Mouse (Mus musculus): ENCODE measurements at regions not wholly inside any gene's neighbourhood (a gene's known extent, or its start where the extent isn't known, plus 50 kb on each side); places are given as distances from the start of the nearest gene placed in this dataset.

DNA sequence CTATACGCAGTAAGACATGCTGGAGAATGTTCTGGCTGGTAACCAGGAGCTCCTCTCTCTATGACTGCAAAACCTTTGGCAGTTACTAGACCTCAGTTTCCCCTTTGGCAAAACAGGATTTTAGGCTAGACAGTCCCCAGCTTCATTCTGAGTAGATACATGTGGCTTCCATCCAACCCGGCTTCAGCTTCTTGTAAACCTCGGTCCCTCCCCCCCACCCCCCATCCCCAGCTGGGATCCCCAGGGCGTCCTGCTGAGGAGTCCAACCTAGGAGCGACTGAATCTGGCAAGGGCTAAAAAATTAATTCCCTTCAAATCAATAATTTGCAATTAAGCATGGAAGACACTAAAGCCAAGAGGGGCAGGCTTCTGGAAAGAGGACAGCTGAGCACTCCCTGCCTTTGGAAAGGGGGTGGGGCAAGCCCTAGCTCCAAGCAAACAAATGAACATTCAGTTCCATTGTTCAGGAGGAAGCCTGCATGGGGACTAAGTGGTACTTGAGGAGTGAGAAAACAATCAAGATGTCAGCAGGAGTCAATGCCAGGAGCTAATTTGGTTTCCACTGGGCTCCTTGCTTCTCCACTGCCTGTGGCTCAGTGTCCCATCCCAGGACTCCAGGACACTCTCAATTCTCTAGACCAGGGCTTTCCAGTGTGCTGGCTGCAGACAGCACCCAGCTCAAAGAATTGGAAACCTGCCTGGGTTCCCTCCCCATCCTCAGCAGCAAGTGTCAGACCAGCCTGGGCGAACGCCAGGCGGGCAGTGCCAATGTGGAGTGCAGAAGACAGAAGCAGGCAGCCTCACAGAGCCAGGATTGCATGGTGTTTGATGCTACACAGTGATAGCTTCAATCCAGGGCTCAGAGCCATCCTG is 1528.0 kb upstream of the Gulo start:
- TF ChIP-seq POLR2A (IDR thresholded peaks at IDR 0.05; ENCODE audit: insufficient read depth, low read depth, low read length) (no peak), CTCF (IDR thresholded peaks at IDR 0.05; ENCODE audit: insufficient read depth, low read depth, low read length) (no peak)
- no peak overlapping the region for H3K27ac ChIP-seq (ENCODE audit: insufficient read depth, low read depth, low read length)
- WGBS = 29% methylated on average over 8 of the region's 8 CpGs
- peaks cover 12% of the 10 kb centered on the region for H3K4me1 ChIP-seq (ENCODE audit: control insufficient read depth, insufficient read depth, low read length)
- H3K4me3 ChIP-seq (ENCODE audit: insufficient read depth, low read depth, low read length) = no peak overlapping the region

DNA sequence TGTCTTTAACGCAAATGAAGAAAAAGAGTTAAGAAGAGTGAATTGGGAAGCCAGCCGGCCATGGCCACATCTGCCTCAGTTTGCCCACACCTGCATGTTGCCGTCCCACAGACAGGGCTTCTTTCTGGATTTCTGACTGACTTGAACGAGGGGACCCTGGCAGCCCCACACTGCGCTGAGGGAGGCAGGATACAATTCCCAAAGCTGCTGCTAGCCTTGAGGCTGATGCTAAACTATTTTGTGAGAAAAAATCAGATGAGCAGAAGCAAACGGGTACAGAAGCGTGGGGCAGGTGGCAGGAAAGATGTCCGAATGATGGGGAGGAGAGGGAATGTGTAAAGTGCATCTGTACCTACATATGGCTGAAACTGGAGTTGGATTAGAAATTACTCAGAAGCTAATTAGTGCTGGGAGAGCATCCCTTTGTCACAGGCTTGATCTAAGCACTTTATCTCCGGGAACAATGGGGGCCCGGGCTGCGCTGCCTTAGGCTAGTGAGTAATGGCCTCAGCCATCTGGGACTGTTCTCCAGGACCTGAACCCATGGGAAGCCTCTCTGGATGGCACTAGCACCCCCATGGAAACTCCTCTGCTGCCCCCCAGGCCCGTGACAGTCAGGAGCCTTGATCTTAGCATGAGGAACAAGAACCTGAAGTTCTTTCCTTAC is 1497.9 kb upstream of the Gulo start:
- no peak overlapping the region for H3K4me3 ChIP-seq (ENCODE audit: insufficient read depth, low read depth, low read length)
- no peaks in the 10 kb centered on the region for H3K4me1 ChIP-seq (ENCODE audit: control insufficient read depth, insufficient read depth, low read length)
- H3K27ac ChIP-seq (ENCODE audit: insufficient read depth, low read depth, low read length) = no peak overlapping the region
- no peak for TF ChIP-seq POLR2A (IDR thresholded peaks at IDR 0.05; ENCODE audit: insufficient read depth, low read depth, low read length)
- TF ChIP-seq CTCF (IDR thresholded peaks at IDR 0.05; ENCODE audit: insufficient read depth, low read depth, low read length) = no peak
- 78% methylated on average over 12 of the region's 12 CpGs for WGBS

DNA sequence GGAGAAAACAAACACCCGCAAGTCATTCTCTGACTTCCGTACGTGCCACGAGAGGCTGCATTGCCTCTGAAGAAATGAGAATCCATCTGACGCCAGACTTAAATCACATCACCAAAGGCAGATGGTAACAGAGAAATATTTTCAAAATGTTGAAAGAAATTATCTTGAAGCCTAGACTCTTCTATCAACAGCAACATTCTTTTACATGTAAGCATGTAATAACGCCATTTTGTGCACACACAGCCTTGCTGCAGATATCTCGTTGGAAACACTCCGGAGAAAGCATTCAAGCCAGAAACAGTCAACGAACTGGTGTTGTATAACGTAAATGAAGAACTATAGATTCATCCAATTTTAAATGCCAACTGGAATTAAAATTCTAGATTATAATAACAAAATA is 1483.1 kb upstream of the Gulo start:
- TF ChIP-seq POLR2A (IDR thresholded peaks at IDR 0.05; ENCODE audit: insufficient read depth, low read depth, low read length) (no peak), CTCF (IDR thresholded peaks at IDR 0.05; ENCODE audit: insufficient read depth, low read depth, low read length) (no peak)
- Histone ChIP-seq H3K4me1 (ENCODE audit: control insufficient read depth, insufficient read depth, low read length) (no peaks in the 10 kb centered on the region), H3K27ac (ENCODE audit: insufficient read depth, low read depth, low read length) (no peak overlapping the region), H3K4me3 (ENCODE audit: insufficient read depth, low read depth, low read length) (no peak overlapping the region)
- WGBS = 93% methylated on average over 10 of the region's 10 CpGs

DNA sequence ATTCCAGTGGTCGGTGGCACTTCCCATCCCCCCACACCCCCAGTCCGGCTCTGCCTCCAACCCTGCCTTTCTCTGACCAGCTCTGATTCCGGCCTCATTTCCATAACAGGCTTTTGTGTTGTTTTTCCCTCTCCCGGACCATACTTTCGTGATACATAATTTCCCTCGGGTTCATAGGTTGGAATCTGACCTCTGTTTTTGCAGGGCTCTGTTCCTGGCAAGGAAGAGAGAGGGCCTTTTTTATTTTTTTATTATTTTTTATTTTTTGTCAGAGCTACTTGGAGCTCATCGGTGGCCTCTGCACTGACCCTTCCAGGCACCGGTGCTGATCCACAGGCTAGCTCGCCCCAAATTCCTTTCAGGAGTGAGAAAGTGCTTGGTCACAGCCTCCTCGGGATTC is 1477.7 kb upstream of the Gulo start:
- 46% methylated on average over 10 of the region's 10 CpGs for WGBS
- H3K27ac ChIP-seq (ENCODE audit: insufficient read depth, low read depth, low read length) = no peak overlapping the region
- H3K4me3 ChIP-seq (ENCODE audit: insufficient read depth, low read depth, low read length) = no peak overlapping the region
- TF ChIP-seq POLR2A (IDR thresholded peaks at IDR 0.05; ENCODE audit: insufficient read depth, low read depth, low read length) (no peak), CTCF (IDR thresholded peaks at IDR 0.05; ENCODE audit: insufficient read depth, low read depth, low read length) (no peak)
- H3K4me1 ChIP-seq (ENCODE audit: control insufficient read depth, insufficient read depth, low read length) = peaks cover 6% of the 10 kb centered on the region; the same call in 1 of the 2 replicates

DNA sequence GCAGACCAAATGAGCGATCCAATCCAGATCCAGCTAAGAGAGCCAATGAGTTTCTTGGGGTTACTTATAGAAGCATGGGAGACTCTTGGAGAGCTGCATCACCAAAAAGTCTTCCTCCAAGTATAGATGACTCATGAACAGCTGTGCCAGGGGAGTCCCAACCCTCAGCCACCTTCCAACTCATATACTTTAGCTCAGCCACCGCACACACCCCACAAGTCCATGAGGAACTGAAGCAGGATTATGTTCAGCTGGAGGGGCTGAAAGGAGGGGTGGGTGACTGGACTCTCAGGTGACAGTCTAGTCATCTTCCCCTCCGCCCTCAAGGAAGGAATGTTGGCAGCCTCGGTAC is 1476.4 kb upstream of the Gulo start:
- 72% methylated on average over 4 of the region's 4 CpGs for WGBS
- Histone ChIP-seq H3K27ac (ENCODE audit: insufficient read depth, low read depth, low read length) (no peak overlapping the region), H3K4me3 (ENCODE audit: insufficient read depth, low read depth, low read length) (no peak overlapping the region), H3K4me1 (ENCODE audit: control insufficient read depth, insufficient read depth, low read length) (peaks cover 6% of the 10 kb centered on the region; the same call in 1 of the 2 replicates)
- TF ChIP-seq POLR2A (IDR thresholded peaks at IDR 0.05; ENCODE audit: insufficient read depth, low read depth, low read length) = no peak
- no peak for TF ChIP-seq CTCF (IDR thresholded peaks at IDR 0.05; ENCODE audit: insufficient read depth, low read depth, low read length)

DNA sequence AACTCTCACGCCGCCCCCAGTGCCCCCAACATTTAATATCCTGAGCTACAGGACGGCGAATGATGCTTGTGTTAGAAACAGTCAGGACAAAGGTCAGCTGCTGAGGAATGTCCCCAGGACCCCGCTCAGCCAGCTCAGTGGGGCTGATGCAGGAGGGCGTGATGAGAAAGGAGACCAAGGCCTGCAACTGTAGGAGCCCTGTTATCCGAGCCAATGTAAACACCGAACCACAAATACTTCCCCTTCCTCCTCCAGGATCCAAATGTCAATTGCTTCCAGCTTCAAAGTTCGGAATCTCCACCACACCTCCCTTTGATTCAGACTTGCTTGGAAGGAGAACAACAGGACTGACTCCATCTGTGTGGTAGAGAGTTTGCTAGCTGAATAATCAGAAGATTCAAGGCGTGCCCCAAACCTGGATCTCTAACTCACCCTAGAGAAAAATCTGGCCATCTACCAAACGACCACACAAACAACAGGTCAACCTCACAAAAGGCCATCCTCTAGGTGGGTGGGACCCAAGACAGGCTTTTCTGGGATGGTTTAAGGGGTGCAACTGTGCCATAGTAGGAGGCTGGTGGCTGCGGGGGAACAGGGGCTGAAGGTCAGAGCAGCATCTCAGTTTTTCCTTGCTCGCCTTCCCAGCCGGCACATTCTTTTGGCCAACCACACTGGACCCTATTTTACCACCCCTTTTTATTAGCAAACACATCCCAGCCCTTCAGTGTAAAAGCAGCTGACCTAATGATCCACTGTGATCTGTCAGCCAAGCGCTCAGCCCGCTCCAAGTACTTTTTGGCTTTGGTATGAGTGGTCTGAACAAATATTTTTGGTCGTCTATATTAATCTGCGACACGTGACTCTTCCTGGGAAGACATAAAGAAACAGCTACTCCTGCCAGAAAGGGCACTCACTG is 1475.8 kb upstream of the Gulo start:
- no peak for TF ChIP-seq CTCF (IDR thresholded peaks at IDR 0.05; ENCODE audit: insufficient read depth, low read depth, low read length)
- no peak for TF ChIP-seq POLR2A (IDR thresholded peaks at IDR 0.05; ENCODE audit: insufficient read depth, low read depth, low read length)
- WGBS = 80% methylated on average over 19 of the region's 19 CpGs

More for the DNA sequence above, 1475.8 kb upstream of the Gulo start:
- no peak overlapping the region for H3K27ac ChIP-seq (ENCODE audit: insufficient read depth, low read depth, low read length)
- H3K4me3 ChIP-seq (ENCODE audit: insufficient read depth, low read depth, low read length) = no peak overlapping the region
- H3K4me1 ChIP-seq (ENCODE audit: control insufficient read depth, insufficient read depth, low read length) = peaks cover 6% of the 10 kb centered on the region; the same call in 1 of the 2 replicates

Data from olfactory bulb, adult 2 months (tissue).